Mouse (Mus musculus) embryonic facial prominence, embryonic 11.5 days (tissue): ENCODE measurements around the gene Naa10. TPM values are rescaled to one million over a fixed set of nuclear protein-coding genes. Genes with fewer than 3 reads are reported as not detected.

Source experiments
- ATAC-seq: fragments of 200-750 bp; cut with Nextera tagmentation; replicated peaks from 2 replicates; pipeline ENCODE4 v1.8.0; 2017; ENCODE audit warnings: low read depth; ENCODE audit not compliant: insufficient number of reproducible peaks, low FRiP score, low TSS enrichment
- DNase-seq: peaks from one replicate; pipeline ENCODE4 v3.0.0-alpha.2; 2015; ENCODE audit warnings: low spot score
- H3K27ac ChIP-seq: fragments of 300-500 bp; sonication (generic); replicated peaks from 2 replicates; pipeline ENCODE4 v1.5.1; 2014; ENCODE audit warnings: mild to moderate bottlenecking, low read depth, low read length, control low read depth
- H3K27me3 ChIP-seq: fragments of 300-500 bp; sonication (generic); 2 replicates; pipeline ENCODE4 v1.6.1; 2014; ENCODE audit warnings: mild to moderate bottlenecking, low read length, moderate library complexity, mixed read lengths; ENCODE audit not compliant: control insufficient read depth, insufficient read depth
- H3K36me3 ChIP-seq: fragments of 300-500 bp; sonication (generic); replicated peaks from 2 replicates; pipeline ENCODE4 v1.6.1; 2014; ENCODE audit warnings: low read depth, mild to moderate bottlenecking, low read length, moderate library complexity, mixed read lengths; ENCODE audit not compliant: control insufficient read depth, insufficient read depth
- H3K4me1 ChIP-seq: fragments of 300-500 bp; sonication (generic); 2 replicates; pipeline ENCODE4 v1.6.1; 2014; ENCODE audit warnings: low read length, mixed read lengths; ENCODE audit not compliant: control insufficient read depth, insufficient read depth
- H3K4me2 ChIP-seq: fragments of 300-500 bp; sonication (generic); 2 replicates; pipeline ENCODE4 v1.6.1; 2014; ENCODE audit warnings: low read depth, mild to moderate bottlenecking, control low read depth, low read length, moderate library complexity
- H3K4me3 ChIP-seq: fragments of 300-500 bp; sonication (generic); 2 replicates; pipeline ENCODE4 v1.5.1; 2014; ENCODE audit warnings: low read depth, low read length, control low read depth
- H3K9ac ChIP-seq: fragments of 300-500 bp; sonication (generic); replicated peaks from 2 replicates; pipeline ENCODE4 v1.6.1; 2014; ENCODE audit warnings: mild to moderate bottlenecking, control low read depth, low read length
- H3K9me3 ChIP-seq: fragments of 300-500 bp; sonication (generic); replicated peaks from 2 replicates; pipeline ENCODE4 v1.6.1; 2016; ENCODE audit warnings: mild to moderate bottlenecking, low read length, inconsistent platforms, mixed read lengths; ENCODE audit not compliant: control insufficient read depth
- WGBS: fragments of 180-500 bp; shearing (Covaris S2); extraction: QIAGEN DNeasy Blood & Tissue Kit; methylation state at CpG from one replicate; pipeline ENCODE4 v1.1.7; 2014; 5-methylcytosine and 5-hydroxymethylcytosine counted together
- polyA plus RNA-seq: library from polyadenylated mRNA; unstranded; fragments of >200 nt; fragmentation: Nextera tagmentation; extraction: Ambion mirVana; gene quantifications from 2 replicates; pipeline ENCODE4 v1.2.1, GENCODE M21; 2014

Gene Naa10
- polyA plus RNA-seq, 1 experiment from 2014 or later = 159 TPM

DNA sequence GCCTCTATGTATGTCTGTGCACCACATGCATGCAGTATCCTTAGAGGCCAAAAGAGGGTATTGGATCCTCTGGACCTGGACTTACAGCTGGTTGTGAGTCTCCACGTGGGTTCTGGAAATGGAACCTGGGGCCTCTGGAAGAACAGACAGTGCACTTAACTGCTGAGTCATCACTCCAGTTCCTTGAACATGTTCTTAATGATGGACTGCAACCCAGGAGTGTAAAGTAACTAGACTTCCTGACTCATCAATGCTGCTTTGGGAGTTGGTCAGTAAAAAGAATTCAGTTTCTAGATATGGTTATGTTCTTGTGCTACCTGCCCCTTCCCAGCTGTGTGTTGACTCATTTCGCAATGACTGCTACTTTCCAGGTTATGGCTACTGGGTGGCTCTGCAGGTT, 10.1 kb upstream of the Naa10 start:
- Histone ChIP-seq H3K27ac (no peak overlapping the region), H3K4me3 (no peak overlapping the region), H3K9me3 (no peaks in the 10 kb centered on the region), H3K4me2 (no peak overlapping the region), H3K36me3 (no peaks in the 10 kb centered on the region), H3K4me1 (no peaks in the 10 kb centered on the region), H3K9ac (no peak overlapping the region), H3K27me3 (no peaks in the 10 kb centered on the region)
- ATAC-seq (no peak), DNase-seq (no peak)
- 77% methylated on average over 2 of the region's 2 CpGs for WGBS

DNA sequence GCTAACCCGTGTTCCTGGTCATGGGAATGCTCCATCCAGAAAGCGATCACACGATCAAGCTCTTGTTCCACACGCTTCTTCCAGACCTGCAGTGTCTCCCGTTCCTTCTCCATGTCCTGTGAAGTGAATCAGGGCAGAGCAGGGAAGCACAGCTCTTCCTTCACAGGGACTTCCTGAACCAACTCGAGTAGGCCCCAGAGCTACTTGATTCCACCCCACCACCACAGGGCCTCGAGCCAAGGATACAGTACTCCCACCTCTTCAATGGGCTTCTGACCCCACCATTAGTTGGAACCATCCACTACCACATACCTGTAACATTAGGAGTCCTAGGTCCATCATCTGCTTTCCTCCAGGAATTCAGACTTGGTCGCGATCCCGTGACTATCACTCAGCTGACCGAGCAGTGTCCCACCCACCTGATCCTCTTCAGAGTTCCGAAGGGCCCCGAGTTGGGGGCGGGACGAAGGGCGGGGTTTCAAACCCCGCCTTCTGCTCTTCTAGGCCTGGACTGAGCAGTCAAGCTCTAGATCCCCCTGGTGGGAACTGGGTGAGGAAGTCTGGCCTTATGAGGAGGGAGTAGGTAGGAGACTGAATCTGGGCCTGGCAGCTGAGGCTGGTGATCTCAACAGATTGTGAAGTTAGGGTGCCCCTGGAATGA, 8.8 kb upstream of the Naa10 start, which contains the start of gene Renbp:
Gene Renbp (minus strand): TSS at position 449 of the 661 bp plus-strand sequence.
- no peak within 1 kb of the TSS for H3K4me3 ChIP-seq
- H3K9me3 ChIP-seq = no peaks in the 10 kb centered on the region
- no peak within 1 kb of the TSS for H3K9ac ChIP-seq
- DNase-seq (peak; percentile 66), ATAC-seq (peak; percentile 78)
- H3K4me1 ChIP-seq = no peaks in the 10 kb centered on the region
- H3K36me3 ChIP-seq = no peaks in the 10 kb centered on the region
- no peaks in the 10 kb centered on the region for H3K27me3 ChIP-seq
- H3K4me2 ChIP-seq = no peak within 1 kb of the TSS
- no peak within 1 kb of the TSS for H3K27ac ChIP-seq
- WGBS = 34% methylated on average over 17 of the region's 17 CpGs

DNA sequence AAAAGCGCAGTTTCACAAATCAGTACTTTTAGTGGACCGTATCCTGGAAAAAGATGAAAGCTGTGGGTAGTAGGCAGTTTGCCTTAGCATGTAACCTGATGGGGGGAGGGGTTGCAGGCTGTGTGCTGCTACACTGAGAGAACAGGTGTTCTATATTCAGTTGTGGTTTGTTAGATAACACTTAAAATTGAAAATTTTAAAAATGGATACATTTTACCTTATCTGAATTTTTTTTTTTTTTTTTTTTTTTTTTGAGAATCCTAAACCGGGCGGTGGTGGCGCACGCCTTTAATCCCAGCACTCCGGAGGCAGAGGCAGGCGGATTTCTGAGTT, 772 bp upstream of the Naa10 start:
- peak; percentile 5 for DNase-seq
- Histone ChIP-seq H3K4me3 (peak overlapping the region; percentile 52), H3K9ac (peak overlapping the region; percentile 68), H3K27me3 (no peaks in the 10 kb centered on the region), H3K27ac (no peak overlapping the region), H3K9me3 (no peaks in the 10 kb centered on the region), H3K4me1 (no peaks in the 10 kb centered on the region), H3K36me3 (no peaks in the 10 kb centered on the region), H3K4me2 (peak overlapping the region; percentile 59)
- no peak for ATAC-seq
- WGBS = 69% methylated on average over 6 of the region's 8 CpGs

DNA sequence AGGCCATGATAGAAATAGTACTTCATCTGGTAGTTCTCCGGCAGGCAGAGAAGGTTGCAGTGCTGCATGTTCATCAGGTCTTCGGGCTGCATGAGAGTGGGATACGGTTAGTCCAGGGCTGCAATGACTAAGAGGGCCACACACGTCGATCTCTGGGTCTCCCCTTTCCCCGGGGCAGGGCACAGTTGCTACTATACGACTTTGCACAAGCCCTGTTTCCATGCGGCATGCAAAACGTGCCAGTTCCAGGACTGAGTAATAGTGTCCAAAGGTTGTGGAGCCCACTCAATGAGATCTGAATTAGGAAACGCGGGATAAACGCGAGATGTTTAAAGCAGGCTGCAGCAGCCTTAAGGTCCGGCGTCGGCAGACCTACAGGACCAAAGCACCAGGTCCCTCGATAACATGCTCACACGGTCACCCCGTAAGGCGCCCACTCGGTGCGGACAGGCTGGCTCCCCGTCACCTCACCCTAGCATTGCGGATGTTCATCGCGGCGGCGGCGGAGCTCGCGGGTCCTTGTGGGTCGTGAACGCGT, 390 bp downstream of the Naa10 start:
- H3K9ac ChIP-seq = peak overlapping the region; percentile 68
- H3K27me3 ChIP-seq = no peaks in the 10 kb centered on the region
- DNase-seq (no peak), ATAC-seq (peak; percentile 77)
- H3K4me3 ChIP-seq = peak overlapping the region; percentile 52
- H3K36me3 ChIP-seq = no peaks in the 10 kb centered on the region
- H3K4me2 ChIP-seq = peak overlapping the region; percentile 53
- no peaks in the 10 kb centered on the region for H3K4me1 ChIP-seq
- no peaks in the 10 kb centered on the region for H3K9me3 ChIP-seq
- 22% methylated on average over 34 of the region's 34 CpGs for WGBS
- 0 out of 2 replicates have a peak overlapping the region, but pooled peaks have one; percentile 52 for H3K27ac ChIP-seq

DNA sequence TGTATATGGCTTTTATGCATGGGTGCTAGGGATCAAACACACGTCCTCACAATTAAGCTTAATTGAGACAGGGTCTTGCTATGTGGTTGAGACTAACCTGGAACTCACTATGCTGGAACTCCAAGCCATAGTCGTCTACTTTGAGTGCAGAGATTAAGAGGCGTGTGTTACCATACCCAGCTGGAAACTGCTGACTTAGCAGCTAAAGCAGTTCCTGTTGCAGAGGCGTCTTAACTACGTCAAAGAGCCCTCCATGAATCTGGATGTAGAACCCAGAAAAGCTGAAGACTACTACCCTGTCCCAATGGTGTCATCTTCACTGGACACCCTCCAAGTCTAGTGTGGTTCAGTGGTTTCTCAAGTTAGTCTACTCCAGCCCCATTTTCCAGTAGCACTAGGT, 3.1 kb downstream of the Naa10 start:
- Histone ChIP-seq H3K27me3 (no peaks in the 10 kb centered on the region), H3K27ac (no peak overlapping the region), H3K4me1 (no peaks in the 10 kb centered on the region), H3K9me3 (no peaks in the 10 kb centered on the region), H3K4me2 (no peak overlapping the region), H3K9ac (no peak overlapping the region), H3K4me3 (no peak overlapping the region), H3K36me3 (no peaks in the 10 kb centered on the region)
- DNase-seq (no peak), ATAC-seq (no peak)
- WGBS = 82% methylated on average over 5 of the region's 5 CpGs

DNA sequence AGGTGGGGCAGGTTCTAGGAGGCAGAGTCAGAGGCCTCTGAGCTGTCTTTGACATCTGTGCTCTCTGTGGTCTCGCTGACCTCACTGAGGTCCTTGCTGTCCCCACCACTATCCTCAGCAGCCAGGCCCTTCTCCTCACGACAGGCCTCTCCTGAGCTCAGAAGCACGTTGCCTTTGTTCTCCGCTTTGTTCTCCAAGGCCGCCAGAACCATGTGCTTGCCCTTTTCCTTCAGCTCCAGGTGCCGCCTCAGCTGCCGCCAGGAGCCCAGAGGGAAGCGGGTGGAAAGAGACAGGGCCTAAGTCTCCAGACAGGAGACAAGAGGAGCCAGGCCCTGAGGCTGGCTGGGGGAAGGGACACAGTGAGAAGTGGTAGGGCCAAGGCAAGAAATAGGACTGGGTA, 4.8 kb downstream of the Naa10 start:
- H3K27me3 ChIP-seq = no peaks in the 10 kb centered on the region
- no peak overlapping the region for H3K4me2 ChIP-seq
- H3K4me1 ChIP-seq = no peaks in the 10 kb centered on the region
- H3K27ac ChIP-seq = no peak overlapping the region
- 76% methylated on average over 8 of the region's 8 CpGs for WGBS
- H3K36me3 ChIP-seq = no peaks in the 10 kb centered on the region
- no peak for DNase-seq
- no peak overlapping the region for H3K9ac ChIP-seq
- ATAC-seq = no peak
- H3K4me3 ChIP-seq = no peak overlapping the region
- no peaks in the 10 kb centered on the region for H3K9me3 ChIP-seq

DNA sequence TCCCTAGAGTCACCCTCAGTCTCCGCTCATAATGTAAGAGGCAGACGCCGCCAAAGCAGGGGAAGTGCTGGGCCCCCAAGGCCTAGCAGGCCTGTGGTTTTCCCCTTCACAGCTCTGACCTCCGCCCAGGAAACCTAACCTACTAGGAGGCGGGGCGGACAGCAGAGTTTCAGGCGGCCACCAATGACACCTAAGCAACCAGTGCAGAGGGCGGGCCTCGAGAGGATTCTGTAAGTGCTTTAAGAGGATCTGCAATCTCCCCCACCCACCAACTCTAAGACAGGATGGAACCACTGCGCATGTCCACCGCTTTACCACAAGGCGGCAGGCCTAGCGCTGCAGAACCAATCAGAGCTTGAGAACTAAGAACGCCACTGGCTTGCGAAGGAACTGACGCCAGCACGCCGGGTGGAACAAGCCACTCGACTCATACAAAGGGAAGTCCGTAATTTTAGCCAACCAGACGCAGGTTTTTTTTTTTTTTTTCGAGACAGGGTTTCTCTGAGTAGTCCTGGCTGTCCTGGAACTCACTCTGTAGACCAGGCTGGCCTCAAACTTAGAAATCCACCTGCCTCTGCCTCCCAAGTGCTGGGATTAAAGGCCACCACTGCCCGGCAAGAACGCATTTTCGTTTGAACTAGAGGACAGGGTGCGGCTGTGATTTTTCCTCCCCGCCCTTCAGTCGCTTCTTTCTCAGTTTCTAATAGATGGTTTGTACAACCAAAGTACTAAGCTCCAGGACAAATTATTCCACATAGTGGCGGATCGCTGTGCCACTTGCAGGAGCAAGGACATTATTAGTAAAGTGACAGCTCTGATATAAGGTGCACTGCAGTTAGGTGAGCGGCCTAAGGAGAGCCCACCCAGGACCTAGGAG, 6.7 kb downstream of the Naa10 start:
- DNase-seq = peak; percentile 90
- ATAC-seq = peak; percentile 95
- no peaks in the 10 kb centered on the region for H3K9me3 ChIP-seq
- H3K36me3 ChIP-seq = no peaks in the 10 kb centered on the region
- no peak overlapping the region for H3K9ac ChIP-seq
- H3K4me3 ChIP-seq = no peak overlapping the region; the same call in 1 of the 2 replicates
- WGBS = 30% methylated on average over 29 of the region's 31 CpGs
- no peaks in the 10 kb centered on the region for H3K4me1 ChIP-seq
- no peaks in the 10 kb centered on the region for H3K27me3 ChIP-seq
- H3K4me2 ChIP-seq = peak overlapping the region; percentile 7; the same call in 1 of the 2 replicates
- H3K27ac ChIP-seq = peak overlapping the region; percentile 48; the same call in 1 of the 2 replicates

DNA sequence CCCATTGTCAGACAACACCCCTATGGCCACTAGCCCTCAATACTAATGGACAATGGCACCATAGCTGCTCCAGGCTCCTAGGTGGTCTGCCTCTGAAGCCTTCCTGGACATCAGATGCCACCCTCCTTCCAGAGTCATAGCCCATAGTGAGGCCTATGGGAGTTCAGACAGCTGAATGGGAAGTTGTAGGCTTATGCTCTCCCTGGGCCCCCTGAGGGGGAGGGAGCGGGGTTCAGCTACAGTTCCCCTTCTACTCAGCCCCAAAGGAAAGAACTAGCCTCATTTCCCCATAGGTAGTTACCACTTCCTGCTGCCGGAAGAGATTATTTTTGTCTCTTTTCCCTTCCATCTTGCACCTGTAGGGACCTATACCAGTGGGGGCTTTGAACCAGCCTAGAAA, 10.2 kb downstream of the Naa10 start:
- ATAC-seq = no peak
- DNase-seq = no peak
- Histone ChIP-seq H3K9me3 (no peaks in the 10 kb centered on the region), H3K4me2 (no peak overlapping the region), H3K4me1 (no peaks in the 10 kb centered on the region), H3K27me3 (no peaks in the 10 kb centered on the region), H3K27ac (no peak overlapping the region), H3K36me3 (no peaks in the 10 kb centered on the region), H3K4me3 (no peak overlapping the region), H3K9ac (no peak overlapping the region)
- WGBS = 84% methylated on average over 2 of the region's 2 CpGs
